Mouse (Mus musculus) kidney, adult 11 months (tissue): ENCODE measurements around the gene Lrrc73.

ENCODE experiments used
- DNase-seq: peaks from one replicate; pipeline ENCODE4 v3.0.0; 2022

The Lrrc73 gene

GRCm38 (mm10) chr17:46262201-46262694 is 8.9 kb downstream of the Lrrc73 start:
- no peak for DNase-seq

- DNase-seq: no peak
Observed at GRCm38 (mm10) chr17:46265502-46265901, 12.2 kb downstream of the Lrrc73 start.

- DNase-seq: peak; percentile 69
Observed at GRCm38 (mm10) chr17:46265918-46266618, 12.7 kb downstream of the Lrrc73 start.

GRCm38 (mm10) chr17:46266986-46267385 is 13.7 kb downstream of the Lrrc73 start:
- no peak for DNase-seq

GRCm38 (mm10) chr17:46267511-46267910 is 14.2 kb downstream of the Lrrc73 start:
- DNase-seq: no peak

GRCm38 (mm10) chr17:46268026-46268720 is 14.8 kb downstream of the Lrrc73 start:
- DNase-seq: no peak

GRCm38 (mm10) chr17:46269771-46270534 is 16.6 kb downstream of the Lrrc73 start:
- DNase-seq: peak; percentile 73

GRCm38 (mm10) chr17:46272058-46272457 is 18.7 kb downstream of the Lrrc73 start:
- DNase-seq: no peak

- peak; percentile 61 for DNase-seq
Observed at GRCm38 (mm10) chr17:46272675-46273074, 19.3 kb downstream of the Lrrc73 start.

- DNase-seq: no peak
Observed at GRCm38 (mm10) chr17:46273803-46274236, 20.5 kb downstream of the Lrrc73 start.

GRCm38 (mm10) chr17:46274465-46274864 is 21.1 kb downstream of the Lrrc73 start:
- no peak for DNase-seq

- DNase-seq: no peak
Observed at GRCm38 (mm10) chr17:46275034-46275433, 21.7 kb downstream of the Lrrc73 start.

- DNase-seq: no peak
Observed at GRCm38 (mm10) chr17:46275506-46275905, 22.2 kb downstream of the Lrrc73 start.

- no peak for DNase-seq
Observed at GRCm38 (mm10) chr17:46277586-46277985, 24.3 kb downstream of the Lrrc73 start.

GRCm38 (mm10) chr17:46278011-46278765 is 24.9 kb downstream of the Lrrc73 start:
- DNase-seq: no peak

- peak; percentile 79 for DNase-seq
Observed at GRCm38 (mm10) chr17:46282483-46283123, 29.3 kb downstream of the Lrrc73 start, which contains the start of gene Tjap1. Gene Tjap1 (minus strand): TSS chr17:46283026.

- DNase-seq: peak; percentile 63
Observed at GRCm38 (mm10) chr17:46283140-46283539, 29.8 kb downstream of the Lrrc73 start.

GRCm38 (mm10) chr17:46283911-46284310 is 30.6 kb downstream of the Lrrc73 start:
- peak; percentile 66 for DNase-seq

- DNase-seq: no peak
Observed at GRCm38 (mm10) chr17:46284653-46285052, 31.3 kb downstream of the Lrrc73 start.

GRCm38 (mm10) chr17:46285407-46285806 is 32.1 kb downstream of the Lrrc73 start:
- no peak for DNase-seq

- DNase-seq: peak; percentile 64
Observed at GRCm38 (mm10) chr17:46287678-46288095, 34.4 kb downstream of the Lrrc73 start.

GRCm38 (mm10) chr17:46296601-46297000 is 43.3 kb downstream of the Lrrc73 start:
- DNase-seq: no peak
